Mouse (Mus musculus): ENCODE measurements at regions not wholly inside any gene's neighbourhood (a gene's known extent, or its start where the extent isn't known, plus 50 kb on each side); places are given as distances from the start of the nearest gene placed in this dataset.

DNA sequence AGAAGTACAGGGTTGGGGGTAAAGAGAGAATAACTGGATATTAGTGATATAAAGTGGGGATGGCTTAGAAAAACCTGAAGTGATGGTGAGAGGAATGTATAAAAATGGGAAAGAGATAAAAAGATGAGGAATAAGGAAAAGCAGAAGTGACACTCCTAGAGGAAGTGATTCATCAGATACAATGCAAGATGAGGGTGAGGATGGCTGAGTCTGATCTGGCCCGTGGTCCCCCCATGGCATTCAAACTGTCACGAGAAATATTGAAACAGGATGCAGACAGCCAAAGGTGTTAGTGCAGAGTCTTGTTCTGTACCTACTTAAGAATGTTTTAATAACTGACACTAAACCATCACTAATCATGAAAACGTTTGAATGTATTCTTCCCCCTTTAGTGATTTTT lies 56.2 kb upstream of the Kitl start:
- 60% methylated on average over 3 of the region's 3 CpGs for WGBS
- no peak overlapping the region for H3K9ac ChIP-seq
- H3K27me3 ChIP-seq (replicated peaks): no peaks in the 10 kb centered on the region
- H3K4me3 ChIP-seq: no peak overlapping the region
- no peak overlapping the region for H3K27ac ChIP-seq (replicated peaks)
- peaks cover 9% of the 10 kb centered on the region for H3K4me1 ChIP-seq
- no peak overlapping the region for H3K4me2 ChIP-seq
- H3K9me3 ChIP-seq: no peaks in the 10 kb centered on the region
- ATAC-seq (ENCODE audit: extremely low read depth, insufficient number of reproducible peaks, low FRiP score, low TSS enrichment): no peak
- H3K36me3 ChIP-seq: no peaks in the 10 kb centered on the region

DNA sequence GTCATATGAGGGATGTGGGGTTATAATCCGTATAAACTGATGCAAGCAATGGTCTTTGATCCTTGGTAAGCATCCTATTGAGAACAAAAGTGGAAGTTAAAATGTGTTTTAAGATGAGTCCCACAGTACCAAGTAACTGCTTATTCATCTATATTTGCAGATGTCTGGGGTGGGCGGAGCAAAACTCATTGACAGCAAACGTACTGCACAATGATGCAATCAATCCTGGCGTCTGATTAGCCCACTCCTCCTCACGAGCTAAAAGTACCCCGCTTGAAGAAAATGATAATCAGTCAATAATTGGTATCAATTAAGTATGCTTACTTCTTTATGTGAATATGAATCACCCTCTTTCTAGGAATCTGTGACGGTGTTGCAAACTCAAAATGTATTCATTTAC lies 62.9 kb upstream of the Kitl start:
- Histone ChIP-seq H3K4me1 (no peaks in the 10 kb centered on the region), H3K27ac (replicated peaks) (no peak overlapping the region), H3K27me3 (replicated peaks) (no peaks in the 10 kb centered on the region), H3K36me3 (no peaks in the 10 kb centered on the region), H3K4me3 (no peak overlapping the region), H3K9me3 (no peaks in the 10 kb centered on the region), H3K9ac (no peak overlapping the region), H3K4me2 (no peak overlapping the region)
- no peak for ATAC-seq (ENCODE audit: extremely low read depth, insufficient number of reproducible peaks, low FRiP score, low TSS enrichment)
- 77% methylated on average over 7 of the region's 7 CpGs for WGBS

DNA sequence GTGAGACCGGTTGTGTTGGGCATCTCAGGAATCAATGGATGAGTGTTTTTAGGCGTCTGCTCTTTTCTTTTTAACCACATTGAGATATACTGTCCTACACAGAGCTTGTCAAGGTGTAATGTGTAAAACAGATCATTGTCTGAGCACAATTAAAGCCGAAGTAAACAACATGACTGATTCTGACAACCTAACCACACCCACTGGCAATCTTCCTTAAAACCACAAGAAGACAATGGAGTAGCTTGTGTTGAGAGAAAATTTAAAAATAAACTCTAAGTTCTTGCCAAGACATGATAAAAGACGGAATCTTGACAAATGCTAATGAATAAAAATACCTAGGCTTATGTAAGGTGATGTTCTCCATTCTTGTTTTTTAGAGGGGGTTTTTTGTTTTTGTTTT lies 63.7 kb upstream of the Kitl start:
- Histone ChIP-seq H3K27ac (replicated peaks) (no peak overlapping the region), H3K36me3 (no peaks in the 10 kb centered on the region), H3K9ac (no peak overlapping the region), H3K4me1 (no peaks in the 10 kb centered on the region), H3K4me2 (no peak overlapping the region), H3K4me3 (no peak overlapping the region), H3K27me3 (replicated peaks) (no peaks in the 10 kb centered on the region), H3K9me3 (no peaks in the 10 kb centered on the region)
- ATAC-seq (ENCODE audit: extremely low read depth, insufficient number of reproducible peaks, low FRiP score, low TSS enrichment): no peak
- WGBS: 70% methylated on average over 4 of the region's 4 CpGs

DNA sequence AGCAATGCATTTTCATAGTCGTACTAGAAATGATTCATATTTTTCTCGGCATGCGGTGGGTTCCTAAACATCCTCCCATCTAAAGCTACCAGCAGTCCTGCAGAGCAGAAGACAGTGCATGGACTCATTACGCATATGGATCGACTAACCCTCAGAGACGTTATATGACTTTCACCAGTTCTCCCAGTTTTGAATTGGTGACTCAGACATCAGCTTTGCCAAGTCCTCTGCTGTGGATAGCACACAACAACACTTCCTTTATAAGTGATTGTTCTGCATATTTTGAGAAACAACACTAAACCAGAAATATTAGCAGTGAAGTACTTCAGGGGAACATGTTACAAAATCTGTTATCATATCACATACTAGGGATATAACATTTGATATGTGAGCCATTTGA lies 64.1 kb upstream of the Kitl start:
- H3K4me1 ChIP-seq: no peaks in the 10 kb centered on the region
- WGBS: 72% methylated on average over 6 of the region's 6 CpGs
- H3K4me2 ChIP-seq: no peak overlapping the region
- H3K9ac ChIP-seq: no peak overlapping the region
- no peaks in the 10 kb centered on the region for H3K9me3 ChIP-seq
- H3K27ac ChIP-seq (replicated peaks): no peak overlapping the region
- H3K4me3 ChIP-seq: no peak overlapping the region
- no peaks in the 10 kb centered on the region for H3K27me3 ChIP-seq (replicated peaks)
- no peak for ATAC-seq (ENCODE audit: extremely low read depth, insufficient number of reproducible peaks, low FRiP score, low TSS enrichment)
- no peaks in the 10 kb centered on the region for H3K36me3 ChIP-seq

DNA sequence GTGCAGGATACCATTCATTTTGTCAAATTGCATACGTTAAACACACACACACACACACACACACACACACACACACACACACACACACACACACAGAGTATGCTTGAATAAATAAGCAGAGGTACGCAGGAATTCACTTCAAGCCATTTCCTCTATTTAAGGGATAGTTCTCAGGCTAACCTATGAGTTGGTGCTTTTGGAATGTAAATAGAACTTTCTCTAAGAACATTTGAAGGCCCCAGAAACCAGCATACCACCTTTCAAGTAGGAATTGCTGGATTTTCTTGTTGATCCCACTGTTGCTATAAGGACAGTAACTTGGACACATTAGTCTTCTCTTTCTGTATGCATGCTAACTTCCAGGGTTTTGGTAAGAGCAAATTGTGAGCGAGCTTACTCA lies 66.7 kb upstream of the Kitl start:
- Histone ChIP-seq H3K9me3 (no peaks in the 10 kb centered on the region), H3K27ac (replicated peaks) (no peak overlapping the region), H3K4me3 (no peak overlapping the region), H3K4me2 (no peak overlapping the region), H3K27me3 (replicated peaks) (no peaks in the 10 kb centered on the region), H3K36me3 (no peaks in the 10 kb centered on the region), H3K4me1 (no peaks in the 10 kb centered on the region), H3K9ac (no peak overlapping the region)
- ATAC-seq (ENCODE audit: extremely low read depth, insufficient number of reproducible peaks, low FRiP score, low TSS enrichment): no peak
- 74% methylated on average over 3 of the region's 3 CpGs for WGBS

DNA sequence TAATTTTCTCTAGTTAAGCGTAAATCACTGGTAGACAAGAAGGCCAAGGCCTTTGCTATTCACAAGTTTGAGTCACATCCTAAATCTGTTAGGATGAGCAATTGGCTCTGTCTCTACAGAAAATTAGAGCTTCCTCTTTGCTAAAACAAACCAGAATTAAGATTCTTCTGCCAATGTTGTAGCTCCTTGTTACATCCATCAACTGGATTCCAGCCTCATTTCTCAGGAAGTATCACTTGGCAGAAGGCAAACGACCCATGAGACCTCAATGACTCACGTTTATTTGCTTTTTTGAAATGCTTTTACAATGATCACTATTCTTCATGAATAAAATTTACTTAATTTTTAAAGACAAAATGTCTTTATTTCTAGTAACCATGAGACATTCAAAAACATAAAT lies 70.0 kb upstream of the Kitl start:
- Histone ChIP-seq H3K4me3 (no peak overlapping the region), H3K27me3 (replicated peaks) (no peaks in the 10 kb centered on the region), H3K4me1 (no peaks in the 10 kb centered on the region), H3K27ac (replicated peaks) (no peak overlapping the region), H3K36me3 (no peaks in the 10 kb centered on the region), H3K4me2 (no peak overlapping the region), H3K9ac (no peak overlapping the region), H3K9me3 (no peaks in the 10 kb centered on the region)
- WGBS: 76% methylated on average over 3 of the region's 3 CpGs
- ATAC-seq (ENCODE audit: extremely low read depth, insufficient number of reproducible peaks, low FRiP score, low TSS enrichment): no peak

DNA sequence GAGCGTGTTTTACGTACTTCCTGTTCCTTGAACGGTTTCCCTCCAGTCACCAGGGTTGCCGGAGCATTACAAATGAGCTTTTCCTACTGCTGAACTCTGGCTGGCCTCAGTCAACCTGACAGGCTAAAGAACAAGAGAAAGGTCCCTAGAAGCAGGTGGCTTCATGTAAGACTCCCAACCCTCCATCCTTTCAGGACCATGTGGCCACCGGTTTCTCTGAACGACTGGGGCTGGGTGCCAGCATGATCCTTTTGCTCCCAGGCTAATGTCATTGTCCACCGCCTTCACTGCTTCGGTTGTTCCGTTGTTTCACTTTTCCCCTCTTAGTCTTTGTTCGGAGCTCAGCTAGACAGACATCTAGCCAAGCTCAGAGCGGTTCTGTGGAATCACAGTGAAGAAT lies 73.8 kb upstream of the Kitl start:
- Histone ChIP-seq H3K9me3 (no peaks in the 10 kb centered on the region), H3K36me3 (no peaks in the 10 kb centered on the region), H3K27ac (replicated peaks) (no peak overlapping the region), H3K4me1 (peaks cover 5% of the 10 kb centered on the region; the same call in 1 of the 2 replicates), H3K9ac (no peak overlapping the region), H3K27me3 (replicated peaks) (no peaks in the 10 kb centered on the region), H3K4me3 (no peak overlapping the region), H3K4me2 (no peak overlapping the region)
- ATAC-seq (ENCODE audit: extremely low read depth, insufficient number of reproducible peaks, low FRiP score, low TSS enrichment): no peak
- 77% methylated on average over 11 of the region's 11 CpGs for WGBS

DNA sequence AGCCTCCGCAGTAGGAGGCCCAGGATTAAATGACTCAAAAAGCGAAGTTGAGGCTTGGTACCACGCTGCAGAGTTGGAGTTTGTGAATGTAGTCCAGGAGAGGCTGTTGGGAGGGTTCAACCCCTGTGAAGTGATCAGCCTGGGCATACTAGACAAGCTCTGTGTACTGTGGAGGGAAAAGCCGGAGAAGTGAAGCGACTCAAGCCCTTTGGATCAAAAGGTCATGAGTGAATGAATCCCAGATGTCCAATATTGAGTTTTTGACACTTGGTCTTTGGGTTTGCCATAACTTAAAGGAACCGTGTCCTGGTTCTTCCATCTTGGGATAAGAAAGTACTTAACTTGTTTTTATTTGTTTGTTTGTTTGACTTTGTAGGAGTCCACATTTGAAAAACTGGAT lies 76.5 kb upstream of the Kitl start:
- H3K27ac ChIP-seq (replicated peaks): no peak overlapping the region
- ATAC-seq (ENCODE audit: extremely low read depth, insufficient number of reproducible peaks, low FRiP score, low TSS enrichment): no peak
- 77% methylated on average over 6 of the region's 6 CpGs for WGBS
- no peak overlapping the region for H3K9ac ChIP-seq
- H3K4me2 ChIP-seq: no peak overlapping the region
- H3K4me1 ChIP-seq: peaks cover 8% of the 10 kb centered on the region; the same call in 1 of the 2 replicates
- no peaks in the 10 kb centered on the region for H3K9me3 ChIP-seq
- H3K27me3 ChIP-seq (replicated peaks): no peaks in the 10 kb centered on the region
- H3K4me3 ChIP-seq: no peak overlapping the region
- H3K36me3 ChIP-seq: no peaks in the 10 kb centered on the region

DNA sequence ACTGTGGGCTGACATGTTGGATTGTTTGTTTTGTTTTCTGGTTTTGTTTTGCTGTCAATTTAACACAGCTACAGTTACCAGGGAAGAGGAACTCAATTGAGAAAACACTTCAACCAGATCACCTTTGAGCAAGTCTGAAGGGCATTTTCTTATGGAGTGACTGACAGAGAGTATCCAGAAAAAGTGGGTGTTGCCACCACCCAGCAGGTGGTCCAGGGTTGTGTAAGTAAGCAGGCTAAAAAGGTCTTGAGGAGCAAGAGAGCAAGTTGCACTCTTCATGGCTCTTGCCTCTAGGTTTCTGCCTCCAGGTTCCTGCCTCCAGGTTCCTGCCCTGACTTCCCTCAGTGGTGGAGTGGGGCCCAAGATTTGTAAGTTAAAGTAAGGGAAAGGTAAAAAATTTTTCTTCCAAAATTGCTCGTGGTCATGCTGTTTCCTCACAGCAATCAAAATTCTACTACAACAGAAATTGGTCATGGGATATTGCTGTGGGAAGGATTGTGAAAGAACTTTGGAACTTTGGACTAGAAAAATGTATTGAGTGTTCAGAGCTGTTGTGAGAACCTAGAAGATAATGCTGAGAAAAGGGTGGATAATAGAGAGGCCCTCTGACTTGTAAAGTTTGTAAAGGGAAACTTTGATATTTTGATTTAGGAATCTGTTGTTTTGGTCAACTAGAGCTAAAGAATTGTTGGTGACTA lies 77.4 kb upstream of the Kitl start:
- no peaks in the 10 kb centered on the region for H3K27me3 ChIP-seq (replicated peaks)
- no peak for ATAC-seq (ENCODE audit: extremely low read depth, insufficient number of reproducible peaks, low FRiP score, low TSS enrichment)
- no peak overlapping the region for H3K4me3 ChIP-seq
- H3K27ac ChIP-seq (replicated peaks): no peak overlapping the region
- no peak overlapping the region for H3K9ac ChIP-seq
- H3K36me3 ChIP-seq: no peaks in the 10 kb centered on the region
- no peak overlapping the region for H3K4me2 ChIP-seq
- H3K9me3 ChIP-seq: no peaks in the 10 kb centered on the region
- peaks cover 8% of the 10 kb centered on the region; the same call in 1 of the 2 replicates for H3K4me1 ChIP-seq
- 69% methylated on average over 1 of the region's 1 CpGs for WGBS

DNA sequence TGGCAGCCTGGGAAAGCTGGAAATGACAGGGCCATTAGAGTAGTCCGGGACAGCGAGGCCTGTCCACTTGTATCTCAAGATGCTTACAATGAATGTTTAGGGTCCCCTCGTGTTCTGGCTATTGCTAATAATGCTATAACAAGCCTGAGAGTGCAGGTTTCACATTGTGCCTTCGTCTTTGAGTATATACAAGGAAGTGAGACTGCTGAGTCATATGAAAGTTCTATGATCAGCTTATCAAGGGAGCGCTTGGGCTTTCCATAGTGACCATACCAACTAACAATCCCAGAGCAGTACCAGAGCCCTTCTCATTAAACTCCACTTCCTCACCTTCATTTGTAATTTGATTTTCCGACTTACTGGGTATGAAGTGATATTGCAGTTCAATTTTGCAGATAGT lies 86.2 kb upstream of the Kitl start:
- Histone ChIP-seq H3K9ac (no peak overlapping the region), H3K27me3 (replicated peaks) (no peaks in the 10 kb centered on the region), H3K4me3 (no peak overlapping the region), H3K27ac (replicated peaks) (no peak overlapping the region), H3K4me2 (no peak overlapping the region), H3K36me3 (no peaks in the 10 kb centered on the region), H3K9me3 (no peaks in the 10 kb centered on the region), H3K4me1 (peaks cover 14% of the 10 kb centered on the region)
- no peak for ATAC-seq (ENCODE audit: extremely low read depth, insufficient number of reproducible peaks, low FRiP score, low TSS enrichment)
- 78% methylated on average over 6 of the region's 6 CpGs for WGBS

DNA sequence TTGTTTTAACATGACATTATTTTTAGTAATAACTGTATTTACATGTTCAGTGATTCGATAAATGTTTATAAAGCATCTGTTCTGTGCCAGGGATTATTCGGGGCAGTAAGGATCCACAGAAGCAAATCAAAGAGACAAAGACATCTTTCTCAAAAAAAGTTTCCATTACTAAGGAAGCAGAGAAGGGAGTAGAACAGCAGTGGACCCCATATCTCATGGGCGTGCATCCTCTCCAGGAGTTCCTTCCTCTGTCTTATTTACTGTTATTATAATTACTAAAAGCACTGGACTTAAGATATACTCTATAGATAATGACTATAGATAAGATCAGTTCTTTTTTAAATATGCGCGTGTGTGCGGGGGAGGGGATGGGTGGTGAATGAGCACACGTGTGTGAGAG lies 87.5 kb upstream of the Kitl start:
- ATAC-seq (ENCODE audit: extremely low read depth, insufficient number of reproducible peaks, low FRiP score, low TSS enrichment): no peak
- 78% methylated on average over 7 of the region's 7 CpGs for WGBS
- no peaks in the 10 kb centered on the region for H3K27me3 ChIP-seq (replicated peaks)
- H3K36me3 ChIP-seq: no peaks in the 10 kb centered on the region
- no peak overlapping the region for H3K4me2 ChIP-seq
- H3K9ac ChIP-seq: no peak overlapping the region
- H3K4me3 ChIP-seq: no peak overlapping the region
- H3K27ac ChIP-seq (replicated peaks): no peak overlapping the region
- no peaks in the 10 kb centered on the region for H3K9me3 ChIP-seq
- H3K4me1 ChIP-seq: peaks cover 14% of the 10 kb centered on the region

DNA sequence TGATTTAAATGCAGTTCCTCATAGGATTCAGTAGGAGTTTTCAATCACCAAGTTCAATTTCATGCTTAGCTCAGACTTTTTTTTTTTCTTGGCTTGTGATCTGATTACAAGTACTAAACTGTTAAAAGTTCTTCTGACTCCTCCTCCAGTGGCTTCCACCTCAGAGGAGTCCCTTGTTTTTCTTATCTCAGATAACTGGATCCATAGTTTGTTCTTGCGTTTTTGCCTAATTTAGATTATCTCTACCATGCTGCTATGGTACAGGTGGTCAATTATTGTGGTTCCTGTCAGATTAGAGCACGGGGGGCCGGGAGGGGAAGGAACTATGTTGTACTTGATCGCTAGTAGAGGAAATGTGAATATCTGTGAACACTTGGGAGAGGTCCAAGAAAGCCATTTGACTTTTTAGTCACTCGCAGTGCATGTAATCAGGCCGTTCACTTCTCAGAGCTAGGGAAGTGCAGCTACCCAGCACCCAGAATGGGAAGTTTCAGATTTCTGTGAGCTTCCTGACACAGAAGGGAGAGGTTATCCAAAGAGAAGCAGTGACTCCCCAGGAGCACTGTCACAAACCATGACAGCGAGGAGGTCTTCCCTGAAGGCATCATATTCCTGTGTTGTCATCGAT lies 89.0 kb upstream of the Kitl start:
- no peak for ATAC-seq (ENCODE audit: extremely low read depth, insufficient number of reproducible peaks, low FRiP score, low TSS enrichment)
- H3K4me2 ChIP-seq: peak overlapping the region; percentile 18; the same call in 1 of the 2 replicates
- peaks cover 14% of the 10 kb centered on the region for H3K4me1 ChIP-seq
- H3K36me3 ChIP-seq: no peaks in the 10 kb centered on the region
- no peak overlapping the region for H3K4me3 ChIP-seq
- no peak overlapping the region for H3K9ac ChIP-seq
- H3K27me3 ChIP-seq (replicated peaks): no peaks in the 10 kb centered on the region
- WGBS: 33% methylated on average over 8 of the region's 8 CpGs
- H3K27ac ChIP-seq (replicated peaks): no peak overlapping the region
- H3K9me3 ChIP-seq: no peaks in the 10 kb centered on the region

Measured in heart, embryonic 13.5 days (tissue).